Comparison of ENCODE assay signal across 18 mouse cellular contexts in genomic region chr3:70201334-70201943, GRCm38 (mm10).
DNase-seq lines count a peak whose midpoint lies in the region.
"Had no signal": no experiment of that assay in that cellular context is flagged by ENCODE, and none has a peak within 500 bp of the region (broad histone marks: within the 10 kb centered on the region; RNA-seq: fewer than 3 reads in every experiment).

No protein-coding gene starts in this region.

- intact Hi-C loops in left cerebral cortex, postnatal 14 days (cut with DNase I) = no loop called here

- peak; percentile 42 to 63 for DNase-seq in frontal cortex, adult 2 months (ENCODE audit: extremely low spot score in 1 of 2, low spot score in 1 of 2)
- no peak for DNase-seq in frontal cortex, postnatal 10 days (ENCODE audit: low spot score in 2 of 2)
- DNase-seq in right cerebral cortex, postnatal 25 days = peak; percentile 11
- no peak for DNase-seq in right cerebral cortex, postnatal 4 days
- peak; percentile 10 to 22 for DNase-seq in left cerebral cortex, postnatal 14 days (ENCODE audit: low spot score in 2 of 2)
- DNase-seq in testis, postnatal 14 days (ENCODE audit: low spot score) = no peak
- no peak for DNase-seq in cerebellum, postnatal 36 days
- DNase-seq: adrenal gland, postnatal 25 days; cerebellum, adult 2 months; gastrocnemius, postnatal 10 days; kidney, adult 2 months; kidney, postnatal 36 days; layer of hippocampus, postnatal 36 days; liver; lung, adult 2 months; lung, postnatal 10 days; right cerebral cortex, postnatal 14 days; spleen, adult 18-20 months had no signal

Comparison
In these comparisons a context has a peak if more than half of its experiments do, and no peak if none do; other contexts are left out.
1. DNase-seq: peak in frontal cortex, adult 2 months (2 of 2), right cerebral cortex, postnatal 25 days (single experiment) and left cerebral cortex, postnatal 14 days (2 of 2); none in frontal cortex, postnatal 10 days (0 of 2), right cerebral cortex, postnatal 4 days (single experiment), testis, postnatal 14 days (single experiment) and cerebellum, postnatal 36 days (0 of 2).